In the genomic region with DNA sequence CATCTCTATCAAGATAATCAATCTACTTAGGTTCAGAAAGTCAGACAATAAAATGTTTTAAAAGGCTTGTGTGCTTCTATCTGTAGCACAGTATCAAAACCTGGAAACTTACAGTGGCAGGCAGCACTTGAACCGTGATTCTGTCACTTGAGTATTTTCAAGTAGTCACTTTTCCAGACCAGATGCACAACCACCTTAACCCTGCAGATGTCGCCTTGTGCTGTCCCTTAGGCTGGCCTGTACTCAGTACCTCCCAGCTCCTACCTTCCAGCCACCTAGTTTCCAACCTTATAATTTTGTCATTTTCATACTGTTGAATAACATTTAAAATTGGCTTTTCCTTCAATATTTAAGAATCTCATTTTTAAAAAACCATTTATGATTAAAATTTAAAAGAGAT, we compare ENCODE assay signal across 16 mouse cellular contexts. TPM values are rescaled to one million over a fixed set of nuclear protein-coding genes. Genes with fewer than 3 reads are reported as not detected.
DNase-seq lines count a peak whose midpoint lies in the region; ATAC-seq and TF ChIP-seq lines count a peak whose summit lies in the region.
"Had no signal": no experiment of that assay in that cellular context is flagged by ENCODE, and none has a peak within 500 bp of the region (broad histone marks: within the 10 kb centered on the region; RNA-seq: fewer than 3 reads in every experiment).

No protein-coding gene starts in this region.

- WGBS in midbrain, embryonic 16.5 days: 62% methylated on average over 2 of the region's 2 CpGs

- H3K4me1 ChIP-seq in midbrain, embryonic 16.5 days (ENCODE audit: control insufficient read depth, insufficient read depth, low read length): no peaks in the 10 kb centered on the region
- H3K4me1 ChIP-seq: embryonic facial prominence, embryonic 12.5 days; limb, embryonic 10.5 days had no signal

- peak; percentile 52 for DNase-seq in adrenal gland, postnatal 14 days
- no peak for DNase-seq in adrenal gland, adult 8-10 months
- no peak for DNase-seq in layer of hippocampus, adult 2 months (ENCODE audit: low spot score in 2 of 2)
- DNase-seq in layer of hippocampus, postnatal 36 days: no peak
- peak; percentile 14 for DNase-seq in embryo, embryonic 10.5 days (ENCODE audit: low spot score)
- DNase-seq in cerebellum, postnatal 36 days: no peak
- DNase-seq: cerebellum, adult 2 months; gastrocnemius, postnatal 36 days; thymus, adult 18-20 months had no signal

- H3K4me2 ChIP-seq in midbrain, embryonic 16.5 days (ENCODE audit: low read length): no peak overlapping the region
- H3K4me2 ChIP-seq: embryonic facial prominence, embryonic 12.5 days had no signal

- H3K27me3 ChIP-seq in midbrain, embryonic 16.5 days (ENCODE audit: control insufficient read depth, insufficient read depth, low read depth, low read length): no peaks in the 10 kb centered on the region
- H3K27me3 ChIP-seq: embryonic facial prominence, embryonic 12.5 days had no signal

- no peak overlapping the region for H3K4me3 ChIP-seq in layer of hippocampus, adult 2 months
- no peak overlapping the region for H3K4me3 ChIP-seq in midbrain, embryonic 16.5 days (ENCODE audit: low read depth, low read length)
- H3K4me3 ChIP-seq: embryonic facial prominence, embryonic 12.5 days; limb, embryonic 10.5 days had no signal

- no peak overlapping the region for H3K27ac ChIP-seq in layer of hippocampus, adult 2 months
- H3K27ac ChIP-seq in midbrain, embryonic 16.5 days (ENCODE audit: low read length): no peak overlapping the region
- H3K27ac ChIP-seq: embryonic facial prominence, embryonic 12.5 days; limb, embryonic 10.5 days; macrophage had no signal

- H3K36me3 ChIP-seq in midbrain, embryonic 16.5 days (ENCODE audit: control insufficient read depth, insufficient read depth, low read length): no peaks in the 10 kb centered on the region
- H3K36me3 ChIP-seq: embryonic facial prominence, embryonic 12.5 days; limb, embryonic 10.5 days had no signal

- peak; percentile 39 for ATAC-seq in megakaryocyte progenitor cell, adult 5-6 weeks (replicated peaks; ENCODE audit: poor library complexity)
- no peak for ATAC-seq in midbrain, embryonic 16.5 days
- ATAC-seq: forebrain, embryonic 14.5 days; inflammation-experienced regulatory T-cells, adult 6 months had no signal

- no peaks in the 10 kb centered on the region for H3K9me3 ChIP-seq in midbrain, embryonic 16.5 days (replicated peaks; ENCODE audit: control insufficient read depth, low read length, poor library complexity, severe bottlenecking)
- H3K9me3 ChIP-seq: embryonic facial prominence, embryonic 12.5 days; limb, embryonic 10.5 days had no signal

- TF ChIP-seq CTCF in layer of hippocampus, adult 2 months (conservative IDR thresholded peaks at IDR 0.05): peak; percentile 49

- H3K9ac ChIP-seq in midbrain, embryonic 16.5 days (ENCODE audit: low read depth, low read length): no peak overlapping the region
- H3K9ac ChIP-seq: embryonic facial prominence, embryonic 12.5 days had no signal

RNA-seq across cellular contexts. Expression of a gene that starts 20.5 kb away (rescaled TPM):
- 133 and 139 TPM in 2 replicates for total RNA-seq in adrenal gland, postnatal 14 days (2021)
- total RNA-seq in adrenal gland, adult 8-10 months (2022): 100 to 1,000 TPM in 1 of 4 experiments, 10 to 100 TPM in 3; 88.6 to 105 (median 93.3) TPM
- 10 to 100 TPM; 92.5 to 96.8 TPM for total RNA-seq in layer of hippocampus, adult 2 months (2021)
- 100 to 1,000 TPM in 1 of 2 experiments, 10 to 100 TPM in 1; 93.8 to 101 TPM for total RNA-seq in layer of hippocampus, postnatal 36 days (2021)
- total RNA-seq in megakaryocyte progenitor cell, adult 5-6 weeks (2015): 296 and 301 TPM in 2 replicates
- 248 and 345 TPM in 2 replicates for total RNA-seq in megakaryocyte progenitor cell, adult 5-6 weeks (2017)
- polyA plus RNA-seq in midbrain, embryonic 16.5 days (2015; fragmentation: Nextera tagmentation; extraction: Ambion mirVana): 147 and 153 TPM in 2 replicates

RNA-seq across cellular contexts. Expression of a gene that starts 20.9 kb away (rescaled TPM):
- 28.0 and 36.7 TPM in 2 replicates for total RNA-seq in adrenal gland, postnatal 14 days (2021)
- 10 to 100 TPM; 20.2 to 34.2 (median 26.0) TPM for total RNA-seq in adrenal gland, adult 8-10 months (2022)
- 10 to 100 TPM; 25.7 to 31.6 TPM for total RNA-seq in layer of hippocampus, adult 2 months (2021)
- total RNA-seq in layer of hippocampus, postnatal 36 days (2021): 10 to 100 TPM; 29.0 to 32.6 TPM
- total RNA-seq in megakaryocyte progenitor cell, adult 5-6 weeks (2015): 13.4 and 16.0 TPM in 2 replicates
- 14.6 and 14.8 TPM in 2 replicates for total RNA-seq in megakaryocyte progenitor cell, adult 5-6 weeks (2017)
- polyA plus RNA-seq in midbrain, embryonic 16.5 days (2015; fragmentation: Nextera tagmentation; extraction: Ambion mirVana): 2.9 and 3.4 TPM in 2 replicates

Comparison
In these comparisons a context has a peak if more than half of its experiments do, and no peak if none do; other contexts are left out.
1. DNase-seq: peak in adrenal gland, postnatal 14 days (single experiment) and embryo, embryonic 10.5 days (single experiment); none in adrenal gland, adult 8-10 months (single experiment), layer of hippocampus, adult 2 months (0 of 2), layer of hippocampus, postnatal 36 days (0 of 2) and cerebellum, postnatal 36 days (0 of 2).